ENCODE assay signal across 8 mouse cellular contexts in genomic region chr14:60378566-60379322, GRCm38 (mm10). TPM values are rescaled to one million over a fixed set of nuclear protein-coding genes. Genes with fewer than 3 reads are reported as not detected.
DNase-seq lines count a peak whose midpoint lies in the region; ATAC-seq lines count a peak whose summit lies in the region.

No protein-coding gene starts in this region.

- H3K4me1 ChIP-seq in heart, embryonic 12.5 days (replicated peaks), result no peaks in the 10 kb centered on the region
- H3K4me1 ChIP-seq in liver, embryonic 15.5 days (replicated peaks), result 0 out of 2 replicates have a peak, but pooled peaks cover under 1% of the 10 kb centered on the region

- no peaks in the 10 kb centered on the region for H3K36me3 ChIP-seq in heart, embryonic 12.5 days
- H3K36me3 ChIP-seq in liver, embryonic 15.5 days (replicated peaks), result no peaks in the 10 kb centered on the region

- DNase-seq in thymus, postnatal 14 days, result peak; percentile 5
- no peak for DNase-seq in thymus, postnatal 0 days (ENCODE audit: low spot score)
- DNase-seq in cerebellum, postnatal 14 days, result peak; percentile 72 to 76
- DNase-seq in kidney, postnatal 14 days, result peak; percentile 33

- H3K27ac ChIP-seq in heart, embryonic 12.5 days (ENCODE audit: poor library complexity, severe bottlenecking), result no peak overlapping the region
- no peak overlapping the region for H3K27ac ChIP-seq in liver, embryonic 15.5 days (replicated peaks)

- H3K4me3 ChIP-seq in heart, embryonic 12.5 days, result peak overlapping the region; percentile 61
- peak overlapping the region; percentile 50 for H3K4me3 ChIP-seq in liver, embryonic 15.5 days (replicated peaks)

- peak overlapping the region; percentile 71 for H3K9ac ChIP-seq in heart, embryonic 12.5 days
- peak overlapping the region; percentile 7; the same call in 1 of the 2 replicates for H3K9ac ChIP-seq in liver, embryonic 15.5 days

- WGBS in heart, embryonic 12.5 days, result under 1% methylated on average over 77 of the region's 77 CpGs
- 1% methylated on average over 77 of the region's 77 CpGs for WGBS in liver, embryonic 15.5 days (ENCODE audit: insufficient replicate concordance)

- H3K27me3 ChIP-seq in heart, embryonic 12.5 days (replicated peaks), result peaks cover 39% of the 10 kb centered on the region
- peaks cover 45% of the 10 kb centered on the region for H3K27me3 ChIP-seq in liver, embryonic 15.5 days

- no peaks in the 10 kb centered on the region for H3K9me3 ChIP-seq in heart, embryonic 12.5 days (replicated peaks)
- no peaks in the 10 kb centered on the region for H3K9me3 ChIP-seq in liver, embryonic 15.5 days (replicated peaks)

- peak; percentile 61; the same call in 1 of the 2 replicates for ATAC-seq in heart, embryonic 12.5 days (ENCODE audit: insufficient number of reproducible peaks, low FRiP score)
- no peak for ATAC-seq in liver, embryonic 15.5 days (ENCODE audit: insufficient read depth)
- ATAC-seq in neutrophil, adult 5-6 weeks (ENCODE audit: extremely low read depth, insufficient number of reproducible peaks, low FRiP score, poor library complexity, severe bottlenecking), result peak; percentile 30; the same call in 1 of the 2 replicates
- ATAC-seq in inflammation-experienced regulatory T-cells, adult 6 months, result no peak

- peak overlapping the region; percentile 94 for H3K4me2 ChIP-seq in heart, embryonic 12.5 days
- H3K4me2 ChIP-seq in liver, embryonic 15.5 days, result peak overlapping the region; percentile 65

RNA-seq across cellular contexts. Expression of gene Amer2, which starts 5.7 kb away (rescaled TPM):
- polyA plus RNA-seq in thymus, postnatal 0 days (2015; fragmentation: Nextera tagmentation; extraction: Ambion mirVana), result 0.01 TPM in 1 of 2 replicates, not detected in the other
- 1.1 TPM in 2 replicates for polyA plus RNA-seq in heart, embryonic 12.5 days (2016; fragmentation: Nextera tagmentation; extraction: Ambion mirVana)
- polyA plus RNA-seq in liver, embryonic 15.5 days (2015; fragmentation: Nextera tagmentation; extraction: Ambion mirVana), result 0.48 and 0.68 TPM in 2 replicates
- total RNA-seq in neutrophil, adult 5-6 weeks (2017), result 10.9 and 11.5 TPM in 2 replicates
- not detected for polyA plus RNA-seq in inflammation-experienced regulatory T-cells, adult 6 months (2017; shearing (Covaris generic))

Comparison
In these comparisons a context has a peak if more than half of its experiments do, and no peak if none do; other contexts are left out.
1. ATAC-seq: peak in heart, embryonic 12.5 days (single experiment) and neutrophil, adult 5-6 weeks (single experiment); none in liver, embryonic 15.5 days (single experiment) and inflammation-experienced regulatory T-cells, adult 6 months (single experiment).